Mouse (Mus musculus) testis, adult 2 months (tissue): Measurements from ENCODE around the gene Rasgef1b.

Source experiments
- CTCF ChIP-seq: fragments of 200-500 bp; IDR thresholded peaks from 2 replicates; pipeline ENCODE4 v1.5.1; 2012; ENCODE audit warnings: low read depth, mild to moderate bottlenecking, inconsistent platforms, low read length, moderate library complexity; ENCODE audit not compliant: control insufficient read depth, insufficient read depth, insufficient replicate concordance
- POLR2A ChIP-seq: fragments of 200-500 bp; IDR thresholded peaks from 2 replicates; pipeline ENCODE4 v1.6.1; 2012; ENCODE audit warnings: low read depth, mild to moderate bottlenecking, inconsistent platforms, low read length, moderate library complexity; ENCODE audit not compliant: control insufficient read depth

DNA sequence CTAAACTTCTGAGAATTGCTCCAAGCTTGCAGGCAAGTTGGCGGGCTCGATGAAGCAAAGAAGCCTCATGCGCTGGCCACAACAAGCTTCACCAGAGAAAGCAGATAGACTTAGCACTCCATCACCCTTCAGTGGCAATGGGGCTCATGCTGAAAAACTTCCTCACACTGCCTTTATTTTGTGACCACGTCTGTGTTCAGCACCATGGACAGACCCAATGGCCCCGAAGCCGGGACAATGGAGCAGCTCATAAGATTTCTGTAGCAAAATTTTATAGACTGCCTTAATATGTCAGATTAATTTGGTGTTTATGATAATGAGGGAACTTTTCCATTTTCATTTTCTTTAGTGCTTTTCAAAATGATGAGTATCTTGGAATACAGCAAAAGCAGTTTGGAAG is 21.6 kb downstream of the Rasgef1b start:
- TF ChIP-seq CTCF (no peak), POLR2A (no peak)
